Mouse (Mus musculus) ES-Bruce4 (cell line): ENCODE data around the gene Rwdd2a. TPM values are rescaled to one million over a fixed set of nuclear protein-coding genes. Genes with fewer than 3 reads are reported as not detected.

Experiments used
- H3K27ac ChIP-seq: 2 replicates; pipeline ENCODE4 v1.5.1; 2012; ENCODE audit warnings: low read length, inconsistent platforms; ENCODE audit not compliant: insufficient read depth
- H3K27me3 ChIP-seq: 2 replicates; pipeline ENCODE4 v1.6.1; 2012; ENCODE audit warnings: mild to moderate bottlenecking, low read length, inconsistent platforms; ENCODE audit not compliant: control insufficient read depth, poor library complexity, insufficient read depth, severe bottlenecking
- H3K36me3 ChIP-seq: 2 replicates; pipeline ENCODE4 v1.6.1; 2012; ENCODE audit warnings: inconsistent platforms, mild to moderate bottlenecking, low read length, moderate library complexity; ENCODE audit not compliant: control insufficient read depth, poor library complexity, insufficient read depth, severe bottlenecking
- H3K4me1 ChIP-seq: one replicate; pipeline ENCODE4 v1.8.1; 2011; ENCODE audit warnings: low read length; ENCODE audit not compliant: control insufficient read depth, insufficient read depth
- H3K4me3 ChIP-seq: 2 replicates; pipeline ENCODE4 v1.5.1; 2011; ENCODE audit warnings: low read depth, mild to moderate bottlenecking, low read length
- H3K9ac ChIP-seq: 2 replicates; pipeline ENCODE4 v1.6.1; 2012; ENCODE audit warnings: low read depth, mild to moderate bottlenecking, inconsistent platforms; ENCODE audit not compliant: poor library complexity, severe bottlenecking
- H3K9me3 ChIP-seq: replicated peaks from 2 replicates; pipeline ENCODE4 v1.6.1; 2012; ENCODE audit warnings: mild to moderate bottlenecking, low read length, inconsistent platforms; ENCODE audit not compliant: control insufficient read depth, poor library complexity, insufficient read depth, severe bottlenecking
- CTCF ChIP-seq: IDR thresholded peaks from one replicate; pipeline ENCODE4 v1.8.1; 2011; ENCODE audit warnings: low read depth, low read length
- EP300 ChIP-seq: IDR thresholded peaks from 2 replicates; pipeline ENCODE4 v1.6.1; 2011; ENCODE audit warnings: low read depth, low read length; ENCODE audit not compliant: insufficient read depth
- POLR2A ChIP-seq: IDR thresholded peaks from one replicate; pipeline ENCODE4 v1.8.1; 2011; ENCODE audit warnings: low read length; ENCODE audit not compliant: insufficient read depth
- polyA plus RNA-seq: library from polyadenylated mRNA; stranded (reverse); fragments of >200 nt; gene quantifications from 2 replicates; pipeline ENCODE4 v1.2.4, GENCODE M21; 2011; ENCODE audit warnings: low read depth; ENCODE audit not compliant: missing spikeins, insufficient read depth, insufficient read length

Rwdd2a gene
- polyA plus RNA-seq, 1 experiment = 7.4 TPM

DNA sequence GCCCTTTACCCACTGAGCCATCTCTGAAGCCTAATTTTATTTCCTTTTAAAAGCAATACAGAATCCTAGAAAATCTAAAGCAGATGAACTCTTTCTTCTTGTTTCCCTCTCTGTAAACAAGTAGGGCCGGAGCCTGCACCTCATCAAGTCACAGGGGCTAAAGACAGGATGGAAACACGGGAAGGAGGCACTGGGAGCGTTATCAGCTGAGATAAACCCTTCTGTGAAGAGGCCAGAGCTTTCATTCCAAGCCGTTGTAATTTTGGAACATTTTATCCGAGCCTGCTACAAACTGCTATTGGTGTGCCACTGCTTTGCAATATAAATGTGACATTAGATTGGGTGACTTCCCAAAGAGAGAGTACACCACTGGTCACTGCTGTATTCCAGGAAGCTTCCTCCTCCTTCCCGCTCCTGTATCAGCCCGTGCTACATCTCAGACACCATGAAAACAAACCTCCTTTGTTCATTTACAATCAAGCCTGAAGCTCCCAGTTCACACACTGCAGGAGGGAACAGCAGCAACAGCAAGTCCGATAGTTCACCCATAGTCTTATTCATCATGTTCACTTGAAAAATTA is 28.0 kb downstream of the Rwdd2a start:
- no peaks in the 10 kb centered on the region for H3K36me3 ChIP-seq
- H3K27ac ChIP-seq = no peak overlapping the region
- no peaks in the 10 kb centered on the region for H3K4me1 ChIP-seq
- TF ChIP-seq CTCF = no peak
- TF ChIP-seq EP300 = no peak
- TF ChIP-seq POLR2A = no peak
- no peaks in the 10 kb centered on the region for H3K27me3 ChIP-seq
- H3K9ac ChIP-seq = no peak overlapping the region
- no peaks in the 10 kb centered on the region for H3K9me3 ChIP-seq
- H3K4me3 ChIP-seq = no peak overlapping the region

DNA sequence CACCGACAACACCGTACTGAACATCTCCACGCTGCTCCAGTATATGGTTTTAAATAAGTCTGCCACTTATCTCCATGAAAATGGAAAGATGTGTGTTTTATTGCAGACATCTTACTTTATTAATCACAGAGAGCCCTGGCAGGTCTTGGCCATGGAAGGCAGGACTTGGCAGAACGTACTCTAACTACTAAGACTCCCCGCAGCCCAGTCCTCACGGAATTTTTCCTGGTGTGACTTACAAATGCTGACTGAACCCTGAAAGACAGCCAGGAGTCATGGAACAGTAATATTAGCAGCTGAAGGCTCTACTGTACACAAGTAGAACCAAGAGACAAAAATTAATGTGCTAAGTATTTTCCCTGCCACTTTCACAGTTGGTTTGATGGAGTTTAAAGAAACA is 34.0 kb downstream of the Rwdd2a start:
- Histone ChIP-seq H3K4me3 (no peak overlapping the region), H3K27ac (no peak overlapping the region), H3K36me3 (no peaks in the 10 kb centered on the region), H3K9ac (no peak overlapping the region), H3K9me3 (no peaks in the 10 kb centered on the region), H3K27me3 (no peaks in the 10 kb centered on the region), H3K4me1 (no peaks in the 10 kb centered on the region)
- no peak for TF ChIP-seq POLR2A
- TF ChIP-seq CTCF = no peak
- no peak for TF ChIP-seq EP300

DNA sequence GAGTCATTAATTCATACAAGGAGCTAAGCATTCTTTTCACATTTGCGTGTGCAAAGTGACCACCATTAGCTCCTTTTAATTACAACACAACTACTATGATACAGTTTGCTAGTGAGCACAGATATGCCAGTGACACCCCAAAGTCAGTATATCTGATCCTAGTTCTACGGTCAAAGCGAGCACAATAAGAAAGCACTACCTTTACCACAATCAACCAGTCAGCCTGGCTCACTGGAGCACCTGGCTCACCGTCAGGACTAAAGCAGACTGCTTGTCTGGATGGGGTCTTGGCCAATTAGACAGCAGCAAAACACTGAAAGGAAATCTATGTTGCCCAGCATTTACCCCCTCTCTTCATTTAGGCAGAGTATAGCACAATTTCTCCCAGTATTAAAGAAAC is 40.3 kb downstream of the Rwdd2a start:
- Histone ChIP-seq H3K9me3 (no peaks in the 10 kb centered on the region), H3K4me1 (no peaks in the 10 kb centered on the region), H3K27ac (no peak overlapping the region), H3K9ac (no peak overlapping the region), H3K27me3 (no peaks in the 10 kb centered on the region), H3K4me3 (no peak overlapping the region), H3K36me3 (no peaks in the 10 kb centered on the region)
- no peak for TF ChIP-seq EP300

DNA sequence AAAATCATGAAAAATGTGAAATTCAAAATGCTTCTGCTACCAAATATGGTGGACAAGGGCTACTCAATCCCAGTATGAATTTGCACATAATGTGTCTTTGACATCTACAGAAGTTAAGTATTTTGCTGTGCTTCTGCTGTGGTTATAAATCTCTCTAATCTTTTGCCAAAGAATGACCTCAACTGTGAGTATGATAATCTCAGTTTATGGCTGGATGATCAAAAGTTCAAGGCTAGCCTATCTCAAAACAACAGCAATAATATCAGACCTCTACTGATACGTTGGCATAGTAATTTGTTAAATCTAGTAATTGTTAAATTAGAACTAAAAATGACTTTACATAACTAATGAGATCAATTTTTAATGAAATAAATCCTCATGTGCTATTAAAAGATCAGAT is 44.0 kb downstream of the Rwdd2a start:
- no peak for TF ChIP-seq CTCF
- TF ChIP-seq POLR2A = no peak
- no peak for TF ChIP-seq EP300
- Histone ChIP-seq H3K27ac (no peak overlapping the region), H3K4me3 (no peak overlapping the region), H3K36me3 (no peaks in the 10 kb centered on the region), H3K4me1 (no peaks in the 10 kb centered on the region), H3K27me3 (no peaks in the 10 kb centered on the region), H3K9ac (no peak overlapping the region), H3K9me3 (no peaks in the 10 kb centered on the region)

DNA sequence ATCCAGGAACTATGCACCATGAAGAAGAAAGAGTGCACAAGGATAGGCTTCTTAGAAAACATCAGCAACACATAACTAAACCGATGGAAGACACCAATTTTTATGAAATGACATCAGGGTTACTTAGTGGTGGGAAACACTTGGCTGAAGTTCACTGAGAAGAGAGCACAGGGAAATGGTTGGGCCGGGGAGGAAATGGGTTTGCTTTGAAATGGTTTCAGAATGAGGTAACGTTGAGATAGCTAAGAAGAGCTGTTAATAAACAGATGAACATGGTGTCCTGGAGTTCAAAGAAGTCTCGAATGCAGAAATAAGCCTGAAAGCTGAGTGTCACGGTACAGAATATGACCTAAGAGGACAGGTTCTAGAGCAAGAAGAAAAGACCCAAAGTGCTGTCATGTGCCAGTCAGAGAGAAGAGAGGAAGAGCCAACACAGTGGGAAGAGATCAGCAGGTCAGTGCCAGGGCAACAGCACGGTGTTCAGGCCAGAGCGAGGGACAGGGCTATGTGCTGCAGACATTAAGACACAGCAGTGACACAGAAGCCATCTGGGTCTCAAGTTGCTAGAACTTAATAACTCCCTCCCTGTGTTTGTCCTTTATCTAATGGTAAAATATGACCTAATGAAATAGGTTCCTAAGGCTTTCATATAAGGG is 46.2 kb downstream of the Rwdd2a start:
- H3K9ac ChIP-seq = no peak overlapping the region
- H3K36me3 ChIP-seq = no peaks in the 10 kb centered on the region
- no peaks in the 10 kb centered on the region for H3K9me3 ChIP-seq
- H3K27me3 ChIP-seq = no peaks in the 10 kb centered on the region
- TF ChIP-seq POLR2A (no peak), CTCF (no peak), EP300 (no peak)
- H3K27ac ChIP-seq = no peak overlapping the region
- no peaks in the 10 kb centered on the region for H3K4me1 ChIP-seq
- no peak overlapping the region for H3K4me3 ChIP-seq

DNA sequence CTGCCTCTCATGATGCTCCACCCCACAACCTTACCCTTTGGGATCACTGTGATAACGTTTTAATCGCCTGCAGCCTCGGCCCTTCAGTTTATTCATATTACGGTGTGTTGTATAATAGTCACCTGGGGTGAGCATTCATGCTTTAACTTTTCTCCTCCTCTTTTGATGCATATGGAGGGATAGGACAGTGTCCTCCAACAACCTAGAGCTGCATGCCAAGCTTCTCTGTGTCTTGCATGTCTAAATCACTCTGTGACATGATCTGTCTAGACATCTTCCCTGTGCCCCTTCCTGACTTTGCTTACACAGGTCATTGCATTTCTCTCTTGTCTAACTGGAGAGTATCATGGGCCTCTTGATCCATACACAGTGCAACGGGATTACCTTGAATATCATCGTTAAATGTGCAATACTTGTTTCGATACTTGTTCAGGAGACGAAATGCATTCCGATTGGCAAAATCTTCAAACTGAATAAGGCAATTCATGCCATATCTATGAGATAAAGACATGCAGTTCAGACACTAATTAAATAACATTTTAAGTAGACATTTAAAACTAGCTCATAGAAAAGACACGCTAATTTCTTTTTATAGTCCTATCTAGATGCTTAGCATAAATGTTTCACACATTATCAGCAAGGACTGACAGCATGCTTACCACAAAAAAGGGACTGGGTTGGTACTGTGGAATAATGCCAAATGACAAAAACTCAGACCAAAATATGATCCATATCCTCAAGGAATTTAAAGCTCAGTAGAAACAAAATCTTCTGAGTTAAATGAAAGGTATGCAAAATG is 47.7 kb downstream of the Rwdd2a start:
- TF ChIP-seq CTCF = no peak
- no peak overlapping the region for H3K27ac ChIP-seq
- H3K27me3 ChIP-seq = no peaks in the 10 kb centered on the region
- no peak overlapping the region for H3K4me3 ChIP-seq
- no peaks in the 10 kb centered on the region for H3K4me1 ChIP-seq
- H3K9ac ChIP-seq = no peak overlapping the region
- H3K9me3 ChIP-seq = no peaks in the 10 kb centered on the region
- no peaks in the 10 kb centered on the region for H3K36me3 ChIP-seq
